Mouse (Mus musculus) megakaryocyte, embryonic 14.5 days (primary cell): ENCODE results near the gene Sp110.
"Not testable (repeated sequence)": the region's sequence is repeated elsewhere in the genome, so short reads cannot be mapped to it uniquely, and the experiment has no call there.

Source experiments
- FLI1 ChIP-seq: IDR thresholded peaks from 2 replicates; pipeline ENCODE4 v1.6.1; 2012; ENCODE audit warnings: low read length, inconsistent platforms, mixed read lengths
- GATA1 ChIP-seq: IDR thresholded peaks from 3 replicates; pipeline ENCODE4 v1.6.1; 2012; ENCODE audit warnings: mixed read lengths, low read length, inconsistent platforms, borderline replicate concordance

DNA sequence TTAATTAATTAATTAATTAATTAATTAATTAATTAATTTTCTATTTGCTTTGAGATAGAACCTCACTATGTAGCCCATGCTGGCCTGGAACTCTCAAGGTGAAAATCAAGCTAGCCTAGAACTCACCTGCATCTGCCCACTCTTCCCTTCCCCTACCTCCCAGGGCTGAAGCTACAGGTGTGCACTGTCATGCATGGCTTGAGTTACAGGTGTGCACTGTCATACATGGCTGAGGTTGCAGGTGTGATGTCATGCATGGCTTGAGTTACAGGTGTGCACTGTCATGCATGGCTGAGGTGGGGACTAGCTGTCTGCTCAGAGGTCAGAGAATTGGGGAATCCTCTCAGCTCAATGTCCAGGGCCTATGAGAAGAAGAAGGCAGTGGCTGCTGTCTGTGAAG, 52.2 kb downstream of the Sp110 start:
- not testable (repeated sequence) for TF ChIP-seq FLI1, GATA1
